Mouse (Mus musculus): ENCODE data around the gene S100a16.
A peak's percentile ranks its signal among the peaks of the same experiment; 100 is the strongest.

DNA sequence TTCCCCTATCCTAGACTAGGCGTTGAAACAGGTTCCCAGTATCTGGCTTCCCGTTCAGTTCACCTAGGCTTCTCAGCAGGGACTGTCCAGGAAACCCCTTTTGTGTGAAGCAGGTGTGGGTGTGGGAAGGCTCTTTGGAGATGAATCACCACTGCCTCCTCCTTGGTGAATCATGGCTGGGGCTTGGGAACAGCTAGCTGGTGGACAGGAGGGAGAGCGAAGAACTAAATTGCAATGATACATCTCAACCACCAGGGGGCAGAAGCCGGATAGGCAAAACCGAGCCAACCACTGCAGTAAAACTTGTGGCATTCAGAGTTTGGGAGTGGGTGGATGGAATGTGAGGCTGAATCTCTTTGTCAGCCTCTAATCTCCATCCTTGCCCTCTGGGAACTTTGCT lies 48.5 kb downstream of the S100a16 start:
- TF ChIP-seq POLR2A (IDR thresholded peaks at IDR 0.05; ENCODE audit: extremely low read depth, insufficient read depth, low read length) (no peak), CTCF (IDR thresholded peaks at IDR 0.05; ENCODE audit: low read depth, low read length) (peak; percentile 77)
